Mouse (Mus musculus): ENCODE measurements around the gene Pde12. TPM values are rescaled to one million over a fixed set of nuclear protein-coding genes. Genes with fewer than 3 reads are reported as not detected.
"Not testable (repeated sequence)": the region's sequence is repeated elsewhere in the genome, so short reads cannot be mapped to it uniquely, and the experiment has no call there.

Pde12 gene
- 8.6 TPM for polyA plus RNA-seq (2021)

GRCm38 (mm10) chr14:26669292-26670073 is at the start of gene Pde12:
Pde12 (minus strand) TSS chr14:26669883.
- DNase-seq (ENCODE audit: low read depth, low spot score) (peak; percentile 79), ATAC-seq (peak; percentile 85)
- no peak for TF ChIP-seq CTCF (IDR thresholded peaks at IDR 0.05)
- ChIA-PET POLR2A (no interaction called here), CTCF (interaction anchor here (1.4 kb wide), 1 partner anchor 361 kb away, joined by 5 read pairs; no protein-coding TSS in a partner anchor)
- in situ Hi-C loops (cut with MboI; ENCODE audit: low pct_unique_long_range_greater_than_20kb), result no loop called here
- no peaks in the 10 kb centered on the region for H3K27me3 ChIP-seq

- H3K27me3 ChIP-seq, result peaks cover 22% of the 10 kb centered on the region
- ATAC-seq; in situ Hi-C loops (cut with MboI; ENCODE audit: low pct_unique_long_range_greater_than_20kb); CTCF ChIA-PET; DNase-seq (ENCODE audit: low read depth, low spot score); POLR2A ChIA-PET: not testable (repeated sequence)
- peak; percentile 14 for TF ChIP-seq CTCF (IDR thresholded peaks at IDR 0.05)
Observed at GRCm38 (mm10) chr14:26705246-26705645, 35.6 kb upstream of the Pde12 start.

- in situ Hi-C loops (cut with MboI; ENCODE audit: low pct_unique_long_range_greater_than_20kb), result loop anchor here (10.0 kb wide), 1 partner anchor 327 kb away; no protein-coding TSS in a partner anchor
- H3K27me3 ChIP-seq, result peaks cover 4% of the 10 kb centered on the region
- ATAC-seq (no peak), DNase-seq (ENCODE audit: low read depth, low spot score) (no peak)
- ChIA-PET CTCF (no interaction called here), POLR2A (no interaction called here)
- TF ChIP-seq CTCF (IDR thresholded peaks at IDR 0.05), result peak; percentile 53
Observed at GRCm38 (mm10) chr14:26697912-26698311, 28.2 kb upstream of the Pde12 start.

- in situ Hi-C loops (cut with MboI; ENCODE audit: low pct_unique_long_range_greater_than_20kb), result loop anchor here (10.0 kb wide), 1 partner anchor 332 kb away; no protein-coding TSS in a partner anchor
- CTCF ChIA-PET, result no interaction called here
- DNase-seq (ENCODE audit: low read depth, low spot score) (no peak), ATAC-seq (no peak)
- H3K27me3 ChIP-seq, result peaks cover 11% of the 10 kb centered on the region
- TF ChIP-seq CTCF (IDR thresholded peaks at IDR 0.05), result no peak
- POLR2A ChIA-PET, result no interaction called here
Observed at GRCm38 (mm10) chr14:26692974-26693373, 23.3 kb upstream of the Pde12 start, which contains the start of gene Dnah12. Dnah12 (plus strand) TSS chr14:26693274.

GRCm38 (mm10) chr14:26691363-26691762 is 21.7 kb upstream of the Pde12 start:
- ATAC-seq (no peak), DNase-seq (ENCODE audit: low read depth, low spot score) (no peak)
- TF ChIP-seq CTCF (IDR thresholded peaks at IDR 0.05), result no peak
- ChIA-PET POLR2A (no interaction called here), CTCF (no interaction called here)
- H3K27me3 ChIP-seq, result peaks cover 16% of the 10 kb centered on the region
- in situ Hi-C loops (cut with MboI; ENCODE audit: low pct_unique_long_range_greater_than_20kb), result loop anchor here (10.0 kb wide), 1 partner anchor 333 kb away; no protein-coding TSS in a partner anchor

- TF ChIP-seq CTCF (IDR thresholded peaks at IDR 0.05), result no peak
- DNase-seq (ENCODE audit: low read depth, low spot score), result no peak
- ChIA-PET CTCF (no interaction called here), POLR2A (no interaction called here)
- in situ Hi-C loops (cut with MboI; ENCODE audit: low pct_unique_long_range_greater_than_20kb), result loop anchor here (10.0 kb wide), 1 partner anchor 334 kb away; no protein-coding TSS in a partner anchor
- peaks cover 16% of the 10 kb centered on the region for H3K27me3 ChIP-seq
- no peak for ATAC-seq
Observed at GRCm38 (mm10) chr14:26690727-26691126, 21.0 kb upstream of the Pde12 start.

GRCm38 (mm10) chr14:26675791-26676190 is 6.1 kb upstream of the Pde12 start:
- POLR2A ChIA-PET, result no interaction called here
- H3K27me3 ChIP-seq, result peaks cover 33% of the 10 kb centered on the region
- CTCF ChIA-PET, result no interaction called here
- no peak for TF ChIP-seq CTCF (IDR thresholded peaks at IDR 0.05)
- DNase-seq (ENCODE audit: low read depth, low spot score), result no peak
- in situ Hi-C loops (cut with MboI; ENCODE audit: low pct_unique_long_range_greater_than_20kb), result no loop called here
- no peak for ATAC-seq

GRCm38 (mm10) chr14:26675371-26675770 is 5.7 kb upstream of the Pde12 start:
- peaks cover 29% of the 10 kb centered on the region for H3K27me3 ChIP-seq
- TF ChIP-seq CTCF (IDR thresholded peaks at IDR 0.05), result no peak
- no peak for DNase-seq (ENCODE audit: low read depth, low spot score)
- in situ Hi-C loops (cut with MboI; ENCODE audit: low pct_unique_long_range_greater_than_20kb), result no loop called here
- ATAC-seq, result no peak
- ChIA-PET CTCF (no interaction called here), POLR2A (no interaction called here)

- POLR2A ChIA-PET; CTCF ChIA-PET; ATAC-seq; in situ Hi-C loops (cut with MboI; ENCODE audit: low pct_unique_long_range_greater_than_20kb); DNase-seq (ENCODE audit: low read depth, low spot score): not testable (repeated sequence)
- peaks cover 23% of the 10 kb centered on the region for H3K27me3 ChIP-seq
Observed at GRCm38 (mm10) chr14:26674476-26675169, 4.9 kb upstream of the Pde12 start.

- in situ Hi-C loops (cut with MboI; ENCODE audit: low pct_unique_long_range_greater_than_20kb); DNase-seq (ENCODE audit: low read depth, low spot score); CTCF ChIA-PET; H3K27me3 ChIP-seq; ATAC-seq; POLR2A ChIA-PET: not testable (repeated sequence)
Observed at GRCm38 (mm10) chr14:26671870-26672615, 2.4 kb upstream of the Pde12 start.

Measured in Patski (cell line).